Mouse (Mus musculus): ENCODE measurements around the gene Ryr1. TPM values are rescaled to one million over a fixed set of nuclear protein-coding genes. Genes with fewer than 3 reads are reported as not detected.
A peak's percentile ranks its signal among the peaks of the same experiment; 100 is the strongest.

Ryr1 gene
- polyA plus RNA-seq, 1 experiment from 2014 or later: 5.0 TPM

- 91% methylated on average over 1 of the region's 1 CpGs for WGBS
- no peak overlapping the region for H3K27ac ChIP-seq (ENCODE audit: low read depth, low read length)
- H3K4me3 ChIP-seq (ENCODE audit: low read depth, low read length): no peak overlapping the region
Observed at GRCm38 (mm10) chr7:28984452-28984851, 140.5 kb downstream of the Ryr1 start.

GRCm38 (mm10) chr7:28983849-28984248 lies 141.1 kb downstream of the Ryr1 start:
- Histone ChIP-seq H3K4me3 (ENCODE audit: low read depth, low read length) (no peak overlapping the region), H3K9ac (ENCODE audit: low read length) (no peak overlapping the region), H3K27ac (ENCODE audit: low read depth, low read length) (no peak overlapping the region), H3K27me3 (replicated peaks; ENCODE audit: control insufficient read depth, insufficient read depth, low read length) (no peaks in the 10 kb centered on the region), H3K4me1 (ENCODE audit: control insufficient read depth, insufficient read depth, low read length) (peaks cover 9% of the 10 kb centered on the region), H3K9me3 (replicated peaks; ENCODE audit: control insufficient read depth, low read length) (no peaks in the 10 kb centered on the region), H3K36me3 (ENCODE audit: control insufficient read depth, insufficient read depth, low read length) (peaks cover 7% of the 10 kb centered on the region), H3K4me2 (ENCODE audit: low read length) (no peak overlapping the region)
- DNase-seq (ENCODE audit: low spot score) (no peak), ATAC-seq (no peak)
- 70% methylated on average over 4 of the region's 4 CpGs for WGBS

More at GRCm38 (mm10) chr7:28984452-28984851, 140.5 kb downstream of the Ryr1 start:
- Histone ChIP-seq H3K9ac (ENCODE audit: low read length) (no peak overlapping the region), H3K27me3 (replicated peaks; ENCODE audit: control insufficient read depth, insufficient read depth, low read length) (no peaks in the 10 kb centered on the region), H3K4me1 (ENCODE audit: control insufficient read depth, insufficient read depth, low read length) (peaks cover 9% of the 10 kb centered on the region), H3K4me2 (ENCODE audit: low read length) (no peak overlapping the region), H3K9me3 (replicated peaks; ENCODE audit: control insufficient read depth, low read length) (no peaks in the 10 kb centered on the region), H3K36me3 (ENCODE audit: control insufficient read depth, insufficient read depth, low read length) (0 out of 2 replicates have a peak, but pooled peaks cover under 1% of the 10 kb centered on the region)
- ATAC-seq (no peak), DNase-seq (ENCODE audit: low spot score) (no peak)

- H3K9me3 ChIP-seq (replicated peaks; ENCODE audit: control insufficient read depth, low read length): no peaks in the 10 kb centered on the region
- peaks cover 9% of the 10 kb centered on the region for H3K4me1 ChIP-seq (ENCODE audit: control insufficient read depth, insufficient read depth, low read length)
- peaks cover 14% of the 10 kb centered on the region for H3K36me3 ChIP-seq (ENCODE audit: control insufficient read depth, insufficient read depth, low read length)
- no peak overlapping the region for H3K9ac ChIP-seq (ENCODE audit: low read length)
- DNase-seq (ENCODE audit: low spot score) (no peak), ATAC-seq (no peak)
- no peak overlapping the region for H3K27ac ChIP-seq (ENCODE audit: low read depth, low read length)
- H3K27me3 ChIP-seq (replicated peaks; ENCODE audit: control insufficient read depth, insufficient read depth, low read length): no peaks in the 10 kb centered on the region
- no peak overlapping the region for H3K4me3 ChIP-seq (ENCODE audit: low read depth, low read length)
- no peak overlapping the region for H3K4me2 ChIP-seq (ENCODE audit: low read length)
- WGBS: 72% methylated on average over 11 of the region's 11 CpGs
Observed at GRCm38 (mm10) chr7:28983141-28983564, 141.8 kb downstream of the Ryr1 start.

- Histone ChIP-seq H3K4me2 (ENCODE audit: low read length) (peak overlapping the region; percentile 73), H3K27ac (ENCODE audit: low read depth, low read length) (peak overlapping the region; percentile 46; the same call in 1 of the 2 replicates), H3K9me3 (replicated peaks; ENCODE audit: control insufficient read depth, low read length) (no peaks in the 10 kb centered on the region), H3K4me1 (ENCODE audit: control insufficient read depth, insufficient read depth, low read length) (peaks cover 9% of the 10 kb centered on the region), H3K27me3 (replicated peaks; ENCODE audit: control insufficient read depth, insufficient read depth, low read length) (no peaks in the 10 kb centered on the region), H3K9ac (ENCODE audit: low read length) (peak overlapping the region; percentile 57), H3K36me3 (ENCODE audit: control insufficient read depth, insufficient read depth, low read length) (peaks cover 21% of the 10 kb centered on the region), H3K4me3 (ENCODE audit: low read depth, low read length) (peak overlapping the region; percentile 78)
- peak; percentile 11 for DNase-seq (ENCODE audit: low spot score)
- peak; percentile 57; the same call in 1 of the 2 replicates for ATAC-seq
- 15% methylated on average over 19 of the region's 19 CpGs for WGBS
Observed at GRCm38 (mm10) chr7:28982274-28983013, 142.5 kb downstream of the Ryr1 start.

GRCm38 (mm10) chr7:28981651-28982273 lies 143.2 kb downstream of the Ryr1 start, which contains the start of the genes Eif3k and Map4k1:
Gene Eif3k (minus strand): TSS chr7:28981864.
Gene Map4k1 (plus strand): TSS chr7:28982050.
- Histone ChIP-seq H3K4me3 (ENCODE audit: low read depth, low read length) (peak within 1 kb of the TSS; percentile 78), H3K36me3 (ENCODE audit: control insufficient read depth, insufficient read depth, low read length) (peaks cover 28% of the 10 kb centered on the region), H3K4me1 (ENCODE audit: control insufficient read depth, insufficient read depth, low read length) (peaks cover 9% of the 10 kb centered on the region), H3K27me3 (replicated peaks; ENCODE audit: control insufficient read depth, insufficient read depth, low read length) (no peaks in the 10 kb centered on the region), H3K27ac (ENCODE audit: low read depth, low read length) (peak within 1 kb of the TSS; percentile 55; the same call in 1 of the 2 replicates), H3K4me2 (ENCODE audit: low read length) (peak within 1 kb of the TSS; percentile 96), H3K9ac (ENCODE audit: low read length) (peak within 1 kb of the TSS; percentile 82), H3K9me3 (replicated peaks; ENCODE audit: control insufficient read depth, low read length) (no peaks in the 10 kb centered on the region)
- DNase-seq (ENCODE audit: low spot score) (peak; percentile 100), ATAC-seq (peak; percentile 98)
- WGBS: under 1% methylated on average over 36 of the region's 36 CpGs

GRCm38 (mm10) chr7:28977556-28977955 lies 147.4 kb downstream of the Ryr1 start:
- no peak for DNase-seq (ENCODE audit: low spot score)
- WGBS: 90% methylated on average over 9 of the region's 9 CpGs
- Histone ChIP-seq H3K27me3 (replicated peaks; ENCODE audit: control insufficient read depth, insufficient read depth, low read length) (no peaks in the 10 kb centered on the region), H3K9me3 (replicated peaks; ENCODE audit: control insufficient read depth, low read length) (no peaks in the 10 kb centered on the region), H3K4me1 (ENCODE audit: control insufficient read depth, insufficient read depth, low read length) (peaks cover 8% of the 10 kb centered on the region), H3K36me3 (ENCODE audit: control insufficient read depth, insufficient read depth, low read length) (peaks cover 61% of the 10 kb centered on the region), H3K4me2 (ENCODE audit: low read length) (no peak overlapping the region), H3K9ac (ENCODE audit: low read length) (no peak overlapping the region), H3K4me3 (ENCODE audit: low read depth, low read length) (no peak overlapping the region), H3K27ac (ENCODE audit: low read depth, low read length) (no peak overlapping the region)
- no peak for ATAC-seq

GRCm38 (mm10) chr7:28973025-28973424 lies 152.0 kb downstream of the Ryr1 start:
- ATAC-seq: no peak
- Histone ChIP-seq H3K9ac (ENCODE audit: low read length) (no peak overlapping the region), H3K27me3 (replicated peaks; ENCODE audit: control insufficient read depth, insufficient read depth, low read length) (no peaks in the 10 kb centered on the region), H3K36me3 (ENCODE audit: control insufficient read depth, insufficient read depth, low read length) (peaks cover 68% of the 10 kb centered on the region), H3K4me1 (ENCODE audit: control insufficient read depth, insufficient read depth, low read length) (no peaks in the 10 kb centered on the region), H3K4me3 (ENCODE audit: low read depth, low read length) (no peak overlapping the region), H3K4me2 (ENCODE audit: low read length) (no peak overlapping the region), H3K27ac (ENCODE audit: low read depth, low read length) (no peak overlapping the region), H3K9me3 (replicated peaks; ENCODE audit: control insufficient read depth, low read length) (no peaks in the 10 kb centered on the region)
- DNase-seq (ENCODE audit: low spot score): no peak
- WGBS: 80% methylated on average over 8 of the region's 8 CpGs

- no peak overlapping the region for H3K9ac ChIP-seq (ENCODE audit: low read length)
- H3K4me3 ChIP-seq (ENCODE audit: low read depth, low read length): no peak overlapping the region
- H3K4me2 ChIP-seq (ENCODE audit: low read length): no peak overlapping the region
- H3K4me1 ChIP-seq (ENCODE audit: control insufficient read depth, insufficient read depth, low read length): no peaks in the 10 kb centered on the region
- H3K27me3 ChIP-seq (replicated peaks; ENCODE audit: control insufficient read depth, insufficient read depth, low read length): no peaks in the 10 kb centered on the region
- ATAC-seq (peak; percentile 46; the same call in 1 of the 2 replicates), DNase-seq (ENCODE audit: low spot score) (peak; percentile 76)
- peaks cover 63% of the 10 kb centered on the region for H3K36me3 ChIP-seq (ENCODE audit: control insufficient read depth, insufficient read depth, low read length)
- H3K9me3 ChIP-seq (replicated peaks; ENCODE audit: control insufficient read depth, low read length): no peaks in the 10 kb centered on the region
- H3K27ac ChIP-seq (ENCODE audit: low read depth, low read length): no peak overlapping the region
- WGBS: 71% methylated on average over 8 of the region's 8 CpGs
Observed at GRCm38 (mm10) chr7:28972542-28972985, 152.4 kb downstream of the Ryr1 start.
